Comparison of ENCODE assay signal across 28 mouse cellular contexts in the genomic region with DNA sequence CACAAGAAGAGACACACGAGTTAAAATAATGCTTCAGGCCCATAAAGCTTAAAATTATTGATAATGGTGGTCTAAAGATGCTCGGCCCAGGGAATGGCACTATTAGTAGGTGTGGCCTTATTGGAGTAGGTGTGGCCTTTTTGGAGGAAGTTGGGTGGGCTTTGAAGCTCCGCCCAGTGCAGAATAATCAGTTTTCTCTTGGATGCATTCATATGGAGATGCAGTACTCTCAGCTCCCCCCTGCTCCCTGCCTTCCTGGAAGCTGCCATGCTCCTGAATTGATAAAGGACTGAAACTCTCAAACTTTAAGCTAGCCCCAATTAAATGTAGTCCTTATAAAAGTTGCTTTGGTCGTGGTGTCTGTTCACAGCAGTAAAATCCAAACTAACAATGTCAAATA. TPM values are rescaled to one million over a fixed set of nuclear protein-coding genes. Genes with fewer than 3 reads are reported as not detected.
DNase-seq lines count a peak whose midpoint lies in the region; ATAC-seq lines count a peak whose summit lies in the region.
"Had no signal": no experiment of that assay in that cellular context is flagged by ENCODE, and none has a peak within 500 bp of the region (broad histone marks: within the 10 kb centered on the region; RNA-seq: fewer than 3 reads in every experiment).

No protein-coding gene starts in this region.

- no peaks in the 10 kb centered on the region for H3K4me1 ChIP-seq in embryonic facial prominence, embryonic 12.5 days
- H3K4me1 ChIP-seq in embryonic facial prominence, embryonic 10.5 days, result peaks cover 7% of the 10 kb centered on the region; the same call in 1 of the 2 replicates
- H3K4me1 ChIP-seq: embryonic facial prominence, embryonic 15.5 days had no signal

- H3K27me3 ChIP-seq in embryonic facial prominence, embryonic 12.5 days, result no peaks in the 10 kb centered on the region
- no peaks in the 10 kb centered on the region for H3K27me3 ChIP-seq in embryonic facial prominence, embryonic 10.5 days (replicated peaks; ENCODE audit: low read depth, poor library complexity, severe bottlenecking)
- H3K27me3 ChIP-seq: CH12.LX; embryonic facial prominence, embryonic 13.5 days; embryonic facial prominence, embryonic 15.5 days; forebrain, embryonic 12.5 days; Patski had no signal

- H3K4me2 ChIP-seq in embryonic facial prominence, embryonic 12.5 days (replicated peaks), result no peak overlapping the region
- H3K4me2 ChIP-seq: embryonic facial prominence, embryonic 13.5 days; embryonic facial prominence, embryonic 15.5 days; forebrain, embryonic 12.5 days had no signal

- no peak overlapping the region for H3K4me3 ChIP-seq in embryonic facial prominence, embryonic 12.5 days
- no peak overlapping the region for H3K4me3 ChIP-seq in embryonic facial prominence, embryonic 10.5 days
- H3K4me3 ChIP-seq: embryonic facial prominence, embryonic 13.5 days; embryonic facial prominence, embryonic 15.5 days; erythroblast, embryonic 14.5 days; forebrain, embryonic 10.5 days; forebrain, embryonic 12.5 days had no signal

- H3K9me3 ChIP-seq in embryonic facial prominence, embryonic 12.5 days, result no peaks in the 10 kb centered on the region
- no peaks in the 10 kb centered on the region for H3K9me3 ChIP-seq in embryonic facial prominence, embryonic 10.5 days
- H3K9me3 ChIP-seq: embryonic facial prominence, embryonic 13.5 days; embryonic facial prominence, embryonic 15.5 days; forebrain, embryonic 12.5 days; G1E had no signal

- H3K36me3 ChIP-seq in embryonic facial prominence, embryonic 12.5 days, result peaks cover 5% of the 10 kb centered on the region; the same call in 1 of the 2 replicates
- H3K36me3 ChIP-seq in embryonic facial prominence, embryonic 10.5 days (replicated peaks), result peaks cover 12% of the 10 kb centered on the region
- H3K36me3 ChIP-seq: embryonic facial prominence, embryonic 15.5 days had no signal

- no peak overlapping the region for H3K9ac ChIP-seq in embryonic facial prominence, embryonic 12.5 days
- H3K9ac ChIP-seq: embryonic facial prominence, embryonic 13.5 days; embryonic facial prominence, embryonic 15.5 days; forebrain, embryonic 12.5 days had no signal

- peak; percentile 10; the same call in 1 of the 2 replicates for ATAC-seq in embryonic facial prominence, embryonic 12.5 days (ENCODE audit: insufficient number of reproducible peaks, insufficient read depth, low FRiP score, low TSS enrichment)
- ATAC-seq: activated CD4-positive, CD25-positive, alpha-beta regulatory T cell, adult 4 months; CD4-positive, CD25-positive, alpha-beta regulatory T cell, adult 4 months; forebrain, embryonic 14.5 days; forebrain, embryonic 16.5 days; Patski had no signal

- DNase-seq in embryonic facial prominence, embryonic 10.5 days (ENCODE audit: low spot score), result no peak
- peak; percentile 88 for DNase-seq in ES-CJ7 (ENCODE audit: low read depth, low spot score)
- DNase-seq in R1 (ENCODE audit: low read depth, low spot score), result peak; percentile 87
- DNase-seq in natural killer cell, adult 2 months (ENCODE audit: low spot score in 2 of 2), result no peak
- DNase-seq in lung, postnatal 10 days, result no peak
- DNase-seq in right cerebral cortex, adult 2 months (ENCODE audit: low spot score in 2 of 2), result no peak
- DNase-seq: adrenal gland, adult 8-10 months; adrenal gland, postnatal 14 days; adrenal gland, postnatal 36 days; B cell, adult 2 months; cerebellum, adult 11-12 months; cerebellum, adult 2 months; cerebellum, adult 9-10 months; cerebellum, postnatal 10 days; cerebellum, postnatal 25 days had no signal

- 81% methylated on average over 4 of the region's 4 CpGs for WGBS in embryonic facial prominence, embryonic 12.5 days
- 79% methylated on average over 4 of the region's 4 CpGs for WGBS in embryonic facial prominence, embryonic 10.5 days

- no peak overlapping the region for H3K27ac ChIP-seq in embryonic facial prominence, embryonic 12.5 days
- no peak overlapping the region for H3K27ac ChIP-seq in embryonic facial prominence, embryonic 10.5 days (replicated peaks)
- H3K27ac ChIP-seq: embryonic facial prominence, embryonic 13.5 days; embryonic facial prominence, embryonic 15.5 days; forebrain, embryonic 10.5 days; forebrain, embryonic 12.5 days had no signal

RNA-seq across cellular contexts. Expression of a gene that starts 3.1 kb away (rescaled TPM):
- 9.9 and 12.4 TPM in 2 replicates for polyA plus RNA-seq in embryonic facial prominence, embryonic 12.5 days (2016; fragmentation: Nextera tagmentation; extraction: Ambion mirVana)
- polyA plus RNA-seq in embryonic facial prominence, embryonic 10.5 days (2016; fragmentation: Nextera tagmentation; extraction: Ambion mirVana), result 10.8 and 12.3 TPM in 2 replicates

RNA-seq across cellular contexts. Expression of a gene that starts 3.2 kb away (rescaled TPM):
- polyA plus RNA-seq in embryonic facial prominence, embryonic 12.5 days (2016; fragmentation: Nextera tagmentation; extraction: Ambion mirVana), result 13.2 and 13.7 TPM in 2 replicates
- polyA plus RNA-seq in embryonic facial prominence, embryonic 10.5 days (2016; fragmentation: Nextera tagmentation; extraction: Ambion mirVana), result 21.3 and 24.3 TPM in 2 replicates

RNA-seq across cellular contexts. Expression of a gene that starts 36.3 kb away (rescaled TPM):
- 43.4 and 48.6 TPM in 2 replicates for polyA plus RNA-seq in embryonic facial prominence, embryonic 12.5 days (2016; fragmentation: Nextera tagmentation; extraction: Ambion mirVana)
- 46.6 TPM in 2 replicates for polyA plus RNA-seq in embryonic facial prominence, embryonic 10.5 days (2016; fragmentation: Nextera tagmentation; extraction: Ambion mirVana)

Comparison
In these comparisons a context has a peak if more than half of its experiments do, and no peak if none do; other contexts are left out.
1. DNase-seq: peak in ES-CJ7 (single experiment) and R1 (single experiment); none in embryonic facial prominence, embryonic 10.5 days (single experiment), natural killer cell, adult 2 months (0 of 2), lung, postnatal 10 days (single experiment) and right cerebral cortex, adult 2 months (0 of 2).